Mouse (Mus musculus): Measurements from ENCODE around the gene Ndst4. TPM values are rescaled to one million over a fixed set of nuclear protein-coding genes. Genes with fewer than 3 reads are reported as not detected.

Ndst4 gene
- polyA plus RNA-seq, 2 experiments = 0.01 TPM; not detected in 1

GRCm38 (mm10) chr3:125660114-125660717 lies 256.3 kb downstream of the Ndst4 start:
- Histone ChIP-seq H3K27me3 (ENCODE audit: control insufficient read depth, insufficient read depth, low read length) (no peaks in the 10 kb centered on the region), H3K27ac (no peak overlapping the region), H3K9me3 (ENCODE audit: control insufficient read depth, low read length) (no peaks in the 10 kb centered on the region), H3K4me1 (replicated peaks; ENCODE audit: control insufficient read depth in 2 of 2, insufficient read depth in 2 of 2, low read length in 1 of 2) (no peaks in the 10 kb centered on the region), H3K36me3 (replicated peaks; ENCODE audit: control insufficient read depth, insufficient read depth, low read depth) (no peaks in the 10 kb centered on the region), H3K9ac (replicated peaks) (no peak overlapping the region), H3K4me2 (ENCODE audit: low read depth) (no peak overlapping the region), H3K4me3 (ENCODE audit: insufficient read depth in 1 of 2, low read depth in 2 of 2, low read length in 2 of 2) (no peak overlapping the region)
- TF ChIP-seq EP300 (IDR thresholded peaks at IDR 0.05; ENCODE audit: low read depth) = no peak
- no peak for TF ChIP-seq CTCF (IDR thresholded peaks at IDR 0.05; ENCODE audit: low read depth)
- DNase-seq (ENCODE audit: low read depth in 3 of 3, low spot score in 3 of 3) (no peak), ATAC-seq (ENCODE audit: insufficient read depth) (no peak)
- WGBS (ENCODE audit: insufficient replicate concordance) = 59% methylated on average over 3 of the region's 3 CpGs

- no peaks in the 10 kb centered on the region for H3K27me3 ChIP-seq (ENCODE audit: control insufficient read depth, insufficient read depth, low read length)
- no peaks in the 10 kb centered on the region for H3K36me3 ChIP-seq (replicated peaks; ENCODE audit: control insufficient read depth, insufficient read depth, low read depth)
- H3K9ac ChIP-seq (replicated peaks) = no peak overlapping the region
- TF ChIP-seq CTCF (IDR thresholded peaks at IDR 0.05; ENCODE audit: low read depth) = no peak
- TF ChIP-seq EP300 (IDR thresholded peaks at IDR 0.05; ENCODE audit: low read depth) = no peak
- H3K4me1 ChIP-seq (replicated peaks; ENCODE audit: control insufficient read depth in 2 of 2, insufficient read depth in 2 of 2, low read length in 1 of 2) = no peaks in the 10 kb centered on the region
- no peaks in the 10 kb centered on the region for H3K9me3 ChIP-seq (ENCODE audit: control insufficient read depth, low read length)
- no peak for ATAC-seq (ENCODE audit: insufficient read depth)
- DNase-seq (ENCODE audit: low read depth in 3 of 3, low spot score in 3 of 3) = no peak
- no peak overlapping the region for H3K4me3 ChIP-seq (ENCODE audit: insufficient read depth in 1 of 2, low read depth in 2 of 2, low read length in 2 of 2)
- H3K27ac ChIP-seq = no peak overlapping the region
- no peak overlapping the region for H3K4me2 ChIP-seq (ENCODE audit: low read depth)
- 63% methylated on average over 2 of the region's 2 CpGs for WGBS (ENCODE audit: insufficient replicate concordance)
Measured at GRCm38 (mm10) chr3:125660884-125661532, 257.1 kb downstream of the Ndst4 start.

- no peak for TF ChIP-seq CTCF (IDR thresholded peaks at IDR 0.05; ENCODE audit: low read depth)
- H3K4me2 ChIP-seq (ENCODE audit: low read depth) = no peak overlapping the region
- ATAC-seq (ENCODE audit: insufficient read depth) = no peak
- no peaks in the 10 kb centered on the region for H3K27me3 ChIP-seq (ENCODE audit: control insufficient read depth, insufficient read depth, low read length)
- no peak for DNase-seq (ENCODE audit: low read depth in 3 of 3, low spot score in 3 of 3)
- no peak overlapping the region for H3K4me3 ChIP-seq (ENCODE audit: insufficient read depth in 1 of 2, low read depth in 2 of 2, low read length in 2 of 2)
- no peaks in the 10 kb centered on the region for H3K9me3 ChIP-seq (ENCODE audit: control insufficient read depth, low read length)
- H3K9ac ChIP-seq (replicated peaks) = no peak overlapping the region
- H3K27ac ChIP-seq = no peak overlapping the region
- WGBS (ENCODE audit: insufficient replicate concordance) = 51% methylated on average over 9 of the region's 9 CpGs
- H3K36me3 ChIP-seq (replicated peaks; ENCODE audit: control insufficient read depth, insufficient read depth, low read depth) = no peaks in the 10 kb centered on the region
- H3K4me1 ChIP-seq (replicated peaks; ENCODE audit: control insufficient read depth in 2 of 2, insufficient read depth in 2 of 2, low read length in 1 of 2) = no peaks in the 10 kb centered on the region
Measured at GRCm38 (mm10) chr3:125673997-125674794, 270.3 kb downstream of the Ndst4 start.

- H3K4me2 ChIP-seq (ENCODE audit: low read depth) = no peak overlapping the region
- H3K9me3 ChIP-seq (ENCODE audit: control insufficient read depth, low read length) = no peaks in the 10 kb centered on the region
- H3K27ac ChIP-seq = no peak overlapping the region
- no peaks in the 10 kb centered on the region for H3K27me3 ChIP-seq (ENCODE audit: control insufficient read depth, insufficient read depth, low read length)
- no peak overlapping the region for H3K9ac ChIP-seq (replicated peaks)
- TF ChIP-seq EP300 (IDR thresholded peaks at IDR 0.05; ENCODE audit: low read depth) (no peak), CTCF (IDR thresholded peaks at IDR 0.05; ENCODE audit: low read depth) (no peak)
- no peak for DNase-seq (ENCODE audit: low read depth in 3 of 3, low spot score in 3 of 3)
- H3K4me1 ChIP-seq (replicated peaks; ENCODE audit: control insufficient read depth in 2 of 2, insufficient read depth in 2 of 2, low read length in 1 of 2) = no peaks in the 10 kb centered on the region
- H3K36me3 ChIP-seq (replicated peaks; ENCODE audit: control insufficient read depth, insufficient read depth, low read depth) = no peaks in the 10 kb centered on the region
- no peak for ATAC-seq (ENCODE audit: insufficient read depth)
- WGBS (ENCODE audit: insufficient replicate concordance) = 57% methylated on average over 6 of the region's 6 CpGs
- no peak overlapping the region for H3K4me3 ChIP-seq (ENCODE audit: insufficient read depth in 1 of 2, low read depth in 2 of 2, low read length in 2 of 2)
Measured at GRCm38 (mm10) chr3:125675211-125675896, 271.5 kb downstream of the Ndst4 start.

GRCm38 (mm10) chr3:125678924-125679323 lies 275.0 kb downstream of the Ndst4 start:
- no peaks in the 10 kb centered on the region for H3K9me3 ChIP-seq (ENCODE audit: control insufficient read depth, low read length)
- H3K4me2 ChIP-seq (ENCODE audit: low read depth) = no peak overlapping the region
- 72% methylated on average over 9 of the region's 9 CpGs for WGBS (ENCODE audit: insufficient replicate concordance)
- no peak overlapping the region for H3K9ac ChIP-seq (replicated peaks)
- no peak for ATAC-seq (ENCODE audit: insufficient read depth)
- no peaks in the 10 kb centered on the region for H3K4me1 ChIP-seq (replicated peaks; ENCODE audit: control insufficient read depth in 2 of 2, insufficient read depth in 2 of 2, low read length in 1 of 2)
- TF ChIP-seq EP300 (IDR thresholded peaks at IDR 0.05; ENCODE audit: low read depth) (no peak), CTCF (IDR thresholded peaks at IDR 0.05; ENCODE audit: low read depth) (no peak)
- H3K4me3 ChIP-seq (ENCODE audit: insufficient read depth in 1 of 2, low read depth in 2 of 2, low read length in 2 of 2) = no peak overlapping the region
- H3K36me3 ChIP-seq (replicated peaks; ENCODE audit: control insufficient read depth, insufficient read depth, low read depth) = no peaks in the 10 kb centered on the region
- DNase-seq (ENCODE audit: low read depth in 3 of 3, low spot score in 3 of 3) = no peak
- H3K27ac ChIP-seq = no peak overlapping the region
- no peaks in the 10 kb centered on the region for H3K27me3 ChIP-seq (ENCODE audit: control insufficient read depth, insufficient read depth, low read length)
